Mouse (Mus musculus) MEL-GATA-1-ER (cell line): ENCODE results near the gene Pi4kb.
"Not testable (repeated sequence)": the region's sequence is repeated elsewhere in the genome, so short reads cannot be mapped to it uniquely, and the experiment has no call there.

ENCODE experiments used
- DNase-seq: peaks from one replicate; pipeline ENCODE4 v3.0.0-alpha.2; 2012; ENCODE audit warnings: low read depth; ENCODE audit errors: extremely low read depth

The Pi4kb gene

GRCm38 (mm10) chr3:95014428-95015151, 40.1 kb downstream of the Pi4kb start:
- DNase-seq, result peak; percentile 63

GRCm38 (mm10) chr3:95015337-95015872, 40.9 kb downstream of the Pi4kb start, which contains the start of gene Zfp687:
Gene Zfp687, minus strand, starts transcription at chr3:95015448.
- peak; percentile 100 for DNase-seq

DNA sequence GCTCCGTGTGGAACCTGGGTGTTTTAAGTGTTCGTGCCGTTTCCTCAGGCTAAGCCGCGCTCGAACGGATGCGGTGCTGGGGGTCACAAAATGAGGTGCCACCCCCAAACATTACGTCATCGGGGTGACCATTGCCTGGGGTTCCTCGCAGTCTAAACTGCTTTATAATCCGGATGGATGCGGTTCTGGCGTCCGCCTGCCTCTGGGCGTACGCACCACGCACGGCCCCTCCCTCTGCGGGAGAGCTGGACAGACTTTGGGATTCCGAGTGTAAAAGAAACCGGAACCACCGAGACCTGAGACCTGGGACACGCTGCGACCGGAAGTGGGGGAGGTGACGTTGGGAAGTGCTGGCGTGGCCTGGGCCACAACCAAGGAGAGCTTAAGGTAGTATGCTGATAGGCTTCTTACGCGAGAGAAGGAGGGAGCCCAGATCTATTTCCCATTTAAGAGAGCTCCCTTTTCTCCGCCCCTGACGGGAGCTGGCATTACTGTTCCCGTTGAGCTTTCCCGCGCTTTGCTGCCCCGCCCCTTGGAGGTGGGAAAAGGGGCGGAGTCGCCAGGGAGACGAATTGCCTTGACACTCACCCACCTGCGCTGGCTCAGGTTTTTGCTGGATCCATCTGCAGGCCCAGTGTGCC, 41.5 kb downstream of the Pi4kb start:
- peak; percentile 100 for DNase-seq

GRCm38 (mm10) chr3:95016532-95017056, 42.1 kb downstream of the Pi4kb start:
- DNase-seq, result peak; percentile 58

DNA sequence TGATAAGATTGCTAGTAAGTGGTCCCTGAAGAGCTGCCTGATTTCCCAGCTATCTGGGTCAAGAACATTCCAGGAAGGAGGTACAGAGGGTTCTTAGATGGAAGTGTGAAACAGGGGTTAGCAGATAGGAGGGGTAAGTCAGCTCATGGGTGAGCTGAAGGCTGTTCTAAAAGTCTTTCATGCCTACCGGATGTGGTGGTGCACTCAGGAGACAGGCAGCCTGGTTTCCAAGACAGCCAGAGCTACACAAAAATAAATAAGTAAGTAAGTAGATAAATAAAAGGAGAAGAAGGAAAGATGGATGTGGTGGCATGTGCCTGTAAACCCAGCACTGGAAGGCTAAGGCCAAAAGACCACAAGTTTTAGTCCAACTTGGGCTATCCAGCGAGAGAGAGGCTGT, 44.2 kb downstream of the Pi4kb start:
- DNase-seq, result no peak

- not testable (repeated sequence) for DNase-seq
Measured at GRCm38 (mm10) chr3:95020956-95021355, 46.4 kb downstream of the Pi4kb start.

- DNase-seq, result no peak
Measured at GRCm38 (mm10) chr3:95024551-95024950, 50.0 kb downstream of the Pi4kb start.

DNA sequence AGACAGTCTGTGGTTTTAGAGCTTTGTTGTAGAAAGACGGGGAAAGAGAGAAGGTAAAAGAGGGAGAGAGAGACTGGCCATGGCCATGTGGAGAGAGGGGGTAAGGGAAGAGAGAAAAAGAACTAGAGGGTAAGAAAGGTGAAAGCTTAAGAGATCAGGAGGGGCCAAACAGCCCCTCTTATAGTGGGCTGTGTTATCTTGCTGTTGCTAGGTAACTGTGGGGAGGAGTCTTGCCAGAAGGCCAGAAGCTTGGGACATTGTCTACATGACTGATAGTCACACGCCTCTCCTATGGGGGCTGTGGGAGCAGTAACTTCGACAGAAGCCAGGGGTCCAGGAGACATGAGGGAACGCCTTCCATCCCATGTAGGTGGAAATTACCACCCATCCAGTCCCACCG, 50.7 kb downstream of the Pi4kb start:
- no peak for DNase-seq

DNA sequence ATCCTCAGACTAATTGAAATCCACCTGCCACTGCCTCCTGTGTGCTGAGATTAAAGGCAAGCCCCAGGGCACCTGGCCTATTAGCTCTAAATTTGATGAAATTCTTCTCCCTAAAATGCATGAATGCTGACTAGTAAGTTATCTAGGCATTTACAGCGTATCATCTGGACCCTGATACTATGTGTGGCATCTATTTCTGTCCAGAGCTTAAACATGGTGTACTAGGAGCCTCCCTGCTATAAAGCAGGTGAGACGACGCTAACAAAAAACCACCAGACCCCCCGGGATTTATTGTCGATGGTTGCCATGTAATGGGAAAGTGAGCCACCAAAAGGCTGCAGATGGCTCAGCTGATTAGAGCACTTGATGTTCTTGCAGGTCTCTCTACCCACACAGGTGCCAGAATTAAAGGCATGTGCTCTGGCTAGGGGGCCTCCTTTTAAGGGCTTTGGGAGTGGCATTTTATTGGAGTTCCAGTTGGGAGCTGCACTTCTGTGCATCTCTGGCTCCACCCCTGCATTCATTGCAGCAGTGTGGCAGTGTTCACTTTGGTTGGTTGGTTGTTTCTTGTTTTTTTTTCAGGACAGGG, 52.6 kb downstream of the Pi4kb start:
- no peak for DNase-seq

DNA sequence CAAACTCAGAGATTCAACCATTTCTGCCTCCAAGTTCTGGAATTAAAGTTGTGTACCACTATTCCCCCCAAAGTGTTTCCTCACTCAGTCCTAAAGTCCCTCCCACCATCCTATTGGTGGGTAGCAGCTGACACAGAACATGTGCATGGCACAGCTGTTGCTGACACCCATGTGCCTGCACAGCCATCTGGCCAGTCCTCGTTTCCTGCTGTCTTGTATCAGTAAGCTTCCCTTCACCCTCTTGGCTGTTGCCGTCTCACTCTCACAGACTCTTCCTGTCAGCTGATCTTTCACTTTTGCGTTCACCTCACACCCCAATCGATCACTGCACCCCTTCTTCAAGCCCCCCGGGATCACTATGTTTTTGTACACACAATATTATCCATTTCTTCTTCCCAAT, 53.2 kb downstream of the Pi4kb start:
- DNase-seq, result no peak

- DNase-seq, result no peak
Measured at GRCm38 (mm10) chr3:95028603-95029002, 54.1 kb downstream of the Pi4kb start.

DNA sequence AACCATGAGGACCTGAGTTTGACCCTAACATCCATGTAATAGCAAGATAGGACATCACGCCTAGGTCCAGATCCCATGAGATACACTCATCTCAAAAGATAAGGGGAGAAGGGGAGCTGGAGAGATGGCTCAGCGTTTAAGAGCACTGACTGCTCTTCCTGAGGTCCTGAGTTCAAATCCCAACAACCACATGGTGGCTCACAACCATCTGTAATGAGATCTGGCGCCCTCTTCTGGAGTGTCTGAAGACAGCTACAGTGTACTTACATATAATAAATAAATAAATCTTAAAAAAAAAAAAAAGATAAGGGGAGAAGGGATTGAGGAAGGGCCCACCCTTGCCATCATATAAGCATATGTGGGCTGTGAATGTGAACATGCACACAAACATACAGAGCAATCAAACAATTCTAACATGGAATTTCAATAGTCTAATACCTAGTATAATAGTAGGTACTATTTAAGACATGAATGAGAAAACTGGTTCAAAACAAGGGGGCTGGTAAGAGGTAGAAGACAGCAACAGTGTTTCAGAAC, 54.8 kb downstream of the Pi4kb start:
- DNase-seq, result not testable (repeated sequence)

GRCm38 (mm10) chr3:95029953-95030352, 55.4 kb downstream of the Pi4kb start:
- DNase-seq, result no peak

- no peak for DNase-seq
Measured at GRCm38 (mm10) chr3:95041625-95042024, 67.1 kb downstream of the Pi4kb start.

GRCm38 (mm10) chr3:95042166-95042837, 67.8 kb downstream of the Pi4kb start, which contains the start of gene Psmd4:
Gene Psmd4, minus strand, starts transcription at chr3:95042614.
- peak; percentile 100 for DNase-seq

DNA sequence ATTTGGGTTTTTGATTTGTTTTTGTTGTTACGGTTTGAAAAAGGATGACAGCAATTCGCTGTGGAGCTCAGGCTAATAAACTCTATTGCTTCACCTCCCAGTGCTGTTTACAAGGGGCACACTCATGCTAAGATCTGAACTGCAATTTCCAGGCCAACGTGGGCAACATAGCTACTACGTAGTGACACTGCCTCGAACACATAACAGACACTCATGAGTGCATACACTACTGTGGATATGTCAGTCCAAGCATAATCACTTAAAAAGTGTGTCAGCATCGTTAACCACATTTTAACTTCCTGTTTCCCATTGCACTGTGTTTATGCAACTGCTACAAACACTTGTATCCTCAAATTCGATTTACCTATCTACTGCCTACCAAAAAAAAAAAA, 68.3 kb downstream of the Pi4kb start:
- peak; percentile 95 for DNase-seq

DNA sequence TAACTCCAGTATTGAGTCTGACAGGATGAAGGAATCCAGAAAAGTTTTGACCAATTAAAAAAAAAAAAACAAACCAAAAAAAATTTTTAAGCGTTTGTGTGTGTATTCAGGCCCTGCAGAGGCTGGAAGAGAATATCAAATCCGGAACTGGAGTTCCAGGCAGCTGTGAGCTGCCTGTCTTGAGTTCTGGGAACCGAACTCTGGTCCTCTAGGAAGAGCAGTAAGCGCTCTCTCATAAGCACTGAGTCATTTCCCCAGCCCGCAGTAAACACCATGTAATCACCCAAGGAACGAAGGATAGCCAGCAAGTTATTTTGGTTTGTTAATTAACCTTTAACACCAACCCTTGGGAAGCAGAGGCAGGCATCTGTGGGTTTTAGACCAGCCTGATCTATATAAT, 68.7 kb downstream of the Pi4kb start:
- peak; percentile 67 for DNase-seq

DNA sequence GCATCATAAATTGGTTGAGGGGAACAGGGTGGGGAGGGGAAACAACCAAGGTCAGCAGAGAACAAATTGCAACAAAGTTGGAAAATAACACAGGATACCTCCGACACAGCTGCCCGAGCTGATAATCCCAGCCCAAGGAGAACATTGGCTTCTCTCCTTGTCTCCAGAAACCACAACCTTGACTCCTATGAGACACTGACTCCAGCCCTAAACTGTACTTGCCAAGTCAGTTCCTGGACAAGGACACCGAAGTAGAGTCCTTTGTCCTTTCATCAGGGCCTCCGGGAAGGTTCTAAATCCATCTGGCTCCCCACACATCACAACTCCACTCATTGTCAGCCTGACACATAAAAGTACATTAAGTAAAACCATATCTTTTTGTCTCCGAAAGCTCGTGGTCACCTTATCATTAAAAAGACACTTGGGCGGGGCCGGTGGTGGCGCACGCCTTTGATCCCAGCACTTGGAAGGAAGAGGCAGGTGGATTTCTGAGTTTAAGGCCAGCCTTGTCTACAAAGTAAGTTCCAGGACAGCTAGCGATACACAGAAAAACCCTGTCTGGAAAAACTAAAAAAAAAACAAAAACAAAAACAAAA, 72.0 kb downstream of the Pi4kb start:
- peak; percentile 83 for DNase-seq

DNA sequence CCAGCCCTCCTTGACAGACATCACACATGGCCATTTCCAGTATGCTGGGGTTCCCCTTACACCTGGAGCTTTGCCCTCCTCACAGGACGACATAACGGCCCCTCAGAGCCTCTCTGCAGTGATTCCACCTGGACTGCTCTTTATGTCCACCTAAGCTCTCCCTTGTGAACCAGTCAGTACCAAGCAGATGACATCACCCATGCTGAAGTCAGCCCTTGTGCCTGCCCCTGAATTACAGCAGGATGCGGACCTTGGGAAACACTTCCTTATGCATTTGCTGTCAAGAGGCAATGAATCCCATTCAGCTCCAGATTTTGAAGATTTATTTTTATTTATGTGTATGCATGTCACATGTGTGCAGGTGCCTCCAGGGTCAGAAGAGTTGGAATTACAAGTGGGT, 73.4 kb downstream of the Pi4kb start:
- DNase-seq, result no peak

- DNase-seq, result peak; percentile 86
Measured at GRCm38 (mm10) chr3:95052959-95053358, 78.4 kb downstream of the Pi4kb start.

GRCm38 (mm10) chr3:95053701-95054100, 79.2 kb downstream of the Pi4kb start:
- peak; percentile 91 for DNase-seq
